Mouse (Mus musculus) embryonic facial prominence, embryonic 12.5 days (tissue): ENCODE results near the gene Ccnb2. TPM values are rescaled to one million over a fixed set of nuclear protein-coding genes. Genes with fewer than 3 reads are reported as not detected.
A peak's percentile ranks its signal among the peaks of the same experiment; 100 is the strongest.

Experiments used
- ATAC-seq: fragments of 200-750 bp; cut with Nextera tagmentation; 2 replicates; pipeline ENCODE4 v1.8.0; 2017; ENCODE audit not compliant: insufficient number of reproducible peaks, insufficient read depth, low FRiP score, low TSS enrichment
- H3K27ac ChIP-seq: fragments of 300-500 bp; sonication (generic); 2 replicates; pipeline ENCODE4 v1.5.1; 2016; ENCODE audit warnings: mild to moderate bottlenecking
- H3K27me3 ChIP-seq: fragments of 300-500 bp; sonication (generic); 2 replicates; pipeline ENCODE4 v1.6.1; 2016; ENCODE audit warnings: mild to moderate bottlenecking, moderate library complexity
- H3K36me3 ChIP-seq: fragments of 300-500 bp; sonication (generic); 2 replicates; pipeline ENCODE4 v1.6.1; 2016; ENCODE audit warnings: mild to moderate bottlenecking
- H3K4me1 ChIP-seq: fragments of 300-500 bp; sonication (generic); 2 replicates; pipeline ENCODE4 v1.6.1; 2016
- H3K4me2 ChIP-seq: fragments of 300-500 bp; sonication (generic); replicated peaks from 2 replicates; pipeline ENCODE4 v1.6.1; 2016; ENCODE audit warnings: mild to moderate bottlenecking, moderate library complexity
- H3K4me3 ChIP-seq: fragments of 300-500 bp; sonication (generic); 2 replicates; pipeline ENCODE4 v1.5.1; 2016; ENCODE audit warnings: mild to moderate bottlenecking
- H3K9ac ChIP-seq: fragments of 300-500 bp; sonication (generic); 2 replicates; pipeline ENCODE4 v1.6.1; 2016; ENCODE audit warnings: mild to moderate bottlenecking, moderate library complexity
- H3K9me3 ChIP-seq: fragments of 300-500 bp; sonication (generic); 2 replicates; pipeline ENCODE4 v1.6.1; 2016; ENCODE audit warnings: mild to moderate bottlenecking, moderate library complexity
- WGBS: fragments of 180-500 bp; shearing (Covaris S2); methylation state at CpG from one replicate; pipeline ENCODE4 v1.1.7; 2016; 5-methylcytosine and 5-hydroxymethylcytosine counted together
- microRNA-seq: library from miRNA; unstranded; fragments of <30 nt; microRNA quantifications from one replicate; pipeline ENCODE4, GENCODE M21; 2017
- polyA plus RNA-seq: library from polyadenylated mRNA; unstranded; fragments of >200 nt; fragmentation: Nextera tagmentation; extraction: Ambion mirVana; gene quantifications from 2 replicates; pipeline ENCODE4 v1.2.1, GENCODE M21; 2016

The Ccnb2 gene
- polyA plus RNA-seq, 1 experiment from 2014 or later = 178 TPM

DNA sequence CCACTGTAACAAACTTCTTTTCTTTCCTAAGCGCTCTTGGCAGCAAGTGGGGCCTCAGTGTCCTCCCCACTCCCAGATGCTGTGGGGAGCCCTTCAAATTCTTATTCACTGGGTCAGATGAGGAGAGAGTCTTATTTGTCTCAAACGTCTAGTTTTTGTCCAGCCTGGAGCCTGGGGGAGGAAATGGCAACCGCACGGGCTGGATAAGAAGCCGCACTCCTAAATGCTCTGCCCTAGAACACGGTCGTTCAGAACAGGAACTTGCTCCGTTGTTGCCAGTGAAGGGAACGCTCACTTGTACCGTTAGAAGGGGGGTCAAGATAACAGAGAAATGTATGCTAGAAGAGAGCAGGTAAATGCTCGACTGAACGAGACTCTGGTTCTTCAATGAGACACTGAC is 39.3 kb downstream of the Ccnb2 start:
- Histone ChIP-seq H3K27ac (no peak overlapping the region), H3K27me3 (no peaks in the 10 kb centered on the region), H3K4me3 (no peak overlapping the region), H3K9ac (no peak overlapping the region), H3K4me2 (no peak overlapping the region), H3K4me1 (no peaks in the 10 kb centered on the region), H3K9me3 (no peaks in the 10 kb centered on the region), H3K36me3 (peaks cover 29% of the 10 kb centered on the region)
- 86% methylated on average over 12 of the region's 12 CpGs for WGBS
- ATAC-seq = no peak

DNA sequence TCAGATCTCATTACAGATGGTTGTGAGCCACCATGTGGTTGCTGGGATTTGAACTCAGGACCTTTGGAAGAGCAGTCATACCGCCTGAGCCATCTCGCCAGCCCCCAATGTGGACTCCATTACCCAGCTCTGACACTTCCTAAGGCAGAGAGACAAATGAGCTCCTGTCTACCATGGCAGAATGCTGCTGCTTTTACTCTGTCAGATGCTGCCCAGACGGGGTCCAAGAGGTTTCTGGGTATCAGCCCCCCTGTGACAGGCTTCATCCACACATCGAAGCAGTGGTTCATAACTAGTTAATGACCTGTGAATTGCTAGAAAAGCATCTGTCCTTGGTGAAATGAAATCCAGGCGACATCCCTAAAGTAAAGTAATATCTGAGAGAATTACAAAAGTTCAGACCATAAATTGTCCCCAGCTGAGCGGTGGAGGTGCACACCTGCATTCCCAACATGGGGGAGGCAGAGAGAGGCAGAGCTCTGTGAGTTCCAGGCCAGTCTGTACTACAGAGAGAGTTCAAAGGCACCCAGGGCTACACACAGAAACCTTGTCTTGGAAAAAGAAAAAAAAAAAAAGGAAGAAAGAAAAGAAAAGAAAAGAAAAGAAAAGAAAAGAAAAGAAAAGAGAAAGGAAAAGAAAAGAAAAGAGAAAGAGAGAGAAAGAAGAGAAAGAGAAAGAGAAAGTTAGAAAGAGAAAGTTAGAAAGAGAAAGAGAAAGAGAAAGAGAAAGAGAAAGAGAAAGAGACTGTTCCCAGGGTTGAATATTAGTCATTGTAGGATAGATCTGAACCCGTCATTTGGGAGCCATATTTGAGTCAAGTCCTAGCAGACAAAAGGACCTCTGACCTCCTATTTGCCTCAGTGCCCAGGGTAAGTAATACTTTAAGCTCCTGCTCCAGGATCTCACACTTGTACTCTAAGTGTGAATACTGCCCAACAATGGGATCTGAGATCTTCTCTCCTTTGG is 41.6 kb downstream of the Ccnb2 start:
- WGBS = 69% methylated on average over 7 of the region's 7 CpGs
- no peaks in the 10 kb centered on the region for H3K9me3 ChIP-seq
- no peak overlapping the region for H3K4me2 ChIP-seq
- H3K27me3 ChIP-seq = no peaks in the 10 kb centered on the region
- no peak for ATAC-seq
- H3K36me3 ChIP-seq = peaks cover 41% of the 10 kb centered on the region
- no peak overlapping the region for H3K9ac ChIP-seq
- H3K4me3 ChIP-seq = no peak overlapping the region
- H3K27ac ChIP-seq = no peak overlapping the region
- H3K4me1 ChIP-seq = no peaks in the 10 kb centered on the region

DNA sequence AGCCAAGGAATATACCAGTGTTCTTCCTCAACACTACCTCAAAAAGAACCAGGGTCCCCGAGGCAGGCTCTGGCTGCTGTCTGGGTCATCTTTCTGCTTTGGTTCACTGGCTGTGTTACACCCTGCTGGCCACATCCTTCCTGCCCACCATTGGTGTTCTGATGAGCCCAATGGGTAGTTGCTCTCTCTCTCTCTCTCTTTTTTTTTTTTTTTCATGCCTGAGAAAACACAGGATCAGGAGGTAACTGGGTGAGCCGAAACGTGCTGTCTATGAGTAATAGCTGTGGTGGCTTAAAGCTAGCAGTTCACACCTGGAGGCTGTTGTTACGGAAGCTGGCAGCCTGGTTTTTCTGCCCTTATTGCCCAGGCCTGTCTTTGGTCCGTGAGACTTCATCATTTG is 49.7 kb downstream of the Ccnb2 start:
- no peak for ATAC-seq
- Histone ChIP-seq H3K4me2 (no peak overlapping the region), H3K27ac (no peak overlapping the region), H3K9ac (no peak overlapping the region), H3K4me3 (no peak overlapping the region), H3K9me3 (no peaks in the 10 kb centered on the region), H3K4me1 (no peaks in the 10 kb centered on the region), H3K36me3 (peaks cover 26% of the 10 kb centered on the region), H3K27me3 (no peaks in the 10 kb centered on the region)
- WGBS = 83% methylated on average over 5 of the region's 5 CpGs

DNA sequence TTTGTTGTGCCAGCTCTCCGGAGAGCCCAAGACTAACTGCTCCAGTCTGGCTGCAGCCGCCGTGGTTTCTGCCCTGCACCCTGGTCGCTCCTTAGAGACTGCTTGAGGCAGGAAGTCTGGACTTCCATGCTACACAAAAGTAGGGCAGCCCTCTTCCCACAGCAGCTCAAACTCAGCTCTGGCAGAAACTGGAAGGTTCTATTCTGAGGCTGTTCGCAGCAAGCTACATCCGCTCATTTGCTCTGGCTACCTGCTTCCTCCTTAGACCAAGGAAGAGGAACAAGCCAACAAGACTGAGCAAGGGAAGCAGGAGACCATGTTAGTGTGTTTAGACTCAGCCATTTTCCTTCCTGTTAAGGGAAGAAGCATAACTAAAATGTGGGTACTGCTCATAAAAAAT is 54.4 kb downstream of the Ccnb2 start:
- no peak for ATAC-seq
- no peak overlapping the region for H3K27ac ChIP-seq
- H3K4me2 ChIP-seq = no peak overlapping the region
- H3K36me3 ChIP-seq = peaks cover 26% of the 10 kb centered on the region
- H3K4me1 ChIP-seq = no peaks in the 10 kb centered on the region
- H3K9me3 ChIP-seq = no peaks in the 10 kb centered on the region
- no peak overlapping the region for H3K9ac ChIP-seq
- no peak overlapping the region for H3K4me3 ChIP-seq
- H3K27me3 ChIP-seq = no peaks in the 10 kb centered on the region
- 92% methylated on average over 6 of the region's 6 CpGs for WGBS

DNA sequence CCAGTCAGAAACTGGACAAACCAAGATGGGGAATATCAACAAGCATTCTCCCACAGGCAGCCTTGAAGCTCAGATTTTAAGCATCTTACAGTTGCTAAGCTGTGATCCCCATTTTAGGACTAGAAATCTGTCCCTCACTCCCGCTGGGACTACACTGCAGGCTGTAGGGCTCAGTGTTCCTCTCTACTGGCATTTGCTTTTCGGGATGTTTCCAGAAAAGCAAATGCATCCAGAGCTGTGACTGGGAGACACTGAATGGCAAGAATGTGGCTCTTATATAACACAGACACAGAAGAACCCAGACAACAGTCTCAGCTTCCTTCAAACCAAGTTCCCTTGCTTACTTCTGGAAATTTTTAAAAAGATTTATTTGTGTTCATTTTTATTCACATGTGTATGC is 55.4 kb downstream of the Ccnb2 start:
- no peaks in the 10 kb centered on the region for H3K4me1 ChIP-seq
- no peak for ATAC-seq
- H3K27me3 ChIP-seq = no peaks in the 10 kb centered on the region
- H3K9me3 ChIP-seq = no peaks in the 10 kb centered on the region
- H3K36me3 ChIP-seq = peaks cover 26% of the 10 kb centered on the region
- 80% methylated on average over 2 of the region's 2 CpGs for WGBS
- H3K4me2 ChIP-seq = no peak overlapping the region
- H3K4me3 ChIP-seq = no peak overlapping the region
- H3K27ac ChIP-seq = no peak overlapping the region
- no peak overlapping the region for H3K9ac ChIP-seq

DNA sequence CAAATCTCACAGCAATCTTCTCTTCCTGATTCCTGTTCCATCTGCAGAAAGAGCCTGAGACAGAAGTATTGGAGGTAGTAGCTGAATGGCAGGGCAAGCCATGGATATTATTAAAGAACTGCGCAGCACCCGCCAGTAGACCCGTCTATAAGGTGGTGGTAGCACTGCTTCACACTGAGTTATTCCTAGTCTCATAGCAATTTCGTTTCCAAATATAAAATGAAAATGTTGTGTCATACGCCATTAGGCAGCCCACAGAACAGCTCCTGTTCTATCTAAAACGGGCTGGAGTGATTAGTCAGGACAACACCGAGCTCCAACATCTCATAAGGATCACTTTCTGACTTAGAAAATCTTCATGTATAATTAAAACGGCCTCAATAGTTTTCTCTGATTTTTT is 56.6 kb downstream of the Ccnb2 start:
- ATAC-seq = no peak
- H3K27me3 ChIP-seq = no peaks in the 10 kb centered on the region
- H3K4me1 ChIP-seq = no peaks in the 10 kb centered on the region
- no peak overlapping the region for H3K4me2 ChIP-seq
- no peak overlapping the region for H3K9ac ChIP-seq
- H3K36me3 ChIP-seq = peaks cover 21% of the 10 kb centered on the region
- no peaks in the 10 kb centered on the region for H3K9me3 ChIP-seq
- no peak overlapping the region for H3K27ac ChIP-seq
- H3K4me3 ChIP-seq = no peak overlapping the region
- WGBS = 94% methylated on average over 8 of the region's 8 CpGs

DNA sequence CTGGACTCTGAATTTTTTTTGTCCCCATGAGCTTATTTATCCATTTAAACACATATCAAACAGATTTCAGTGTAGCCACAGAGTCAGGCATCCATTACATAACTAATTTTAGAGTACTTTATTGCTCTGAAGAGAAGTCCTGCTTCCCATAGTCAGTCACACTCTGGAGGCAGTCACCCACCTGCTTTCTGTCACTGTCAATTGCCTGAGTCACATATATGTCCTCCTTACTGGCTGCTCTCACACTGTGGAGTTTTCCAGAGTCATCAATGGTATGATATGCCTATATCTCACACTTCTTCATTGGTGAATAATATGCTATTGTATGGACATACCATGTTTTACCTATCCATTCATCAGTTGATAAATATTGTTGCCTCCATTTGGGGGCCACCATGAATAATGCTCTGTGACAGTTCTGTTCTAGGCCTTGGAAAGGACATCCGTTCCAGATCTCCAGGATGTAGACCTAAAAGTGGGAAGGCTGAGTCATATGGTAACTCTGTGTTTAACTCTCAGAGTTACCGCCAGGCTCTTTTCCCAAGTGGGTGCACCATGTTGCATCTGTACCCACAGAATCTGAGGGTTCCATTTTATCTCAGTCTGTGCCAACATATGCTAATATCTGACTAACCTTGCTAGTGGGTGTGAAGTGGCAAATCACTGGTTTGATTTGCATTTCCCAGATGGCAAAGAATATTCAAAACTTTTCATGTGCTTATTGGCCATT is 61.8 kb downstream of the Ccnb2 start:
- H3K9me3 ChIP-seq = 0 out of 2 replicates have a peak, but pooled peaks cover 3% of the 10 kb centered on the region
- WGBS = 93% methylated on average over 2 of the region's 2 CpGs
- peaks cover 6% of the 10 kb centered on the region; the same call in 1 of the 2 replicates for H3K4me1 ChIP-seq
- no peak overlapping the region for H3K4me3 ChIP-seq
- H3K9ac ChIP-seq = no peak overlapping the region
- H3K27me3 ChIP-seq = no peaks in the 10 kb centered on the region
- H3K36me3 ChIP-seq = peaks cover 25% of the 10 kb centered on the region
- ATAC-seq = no peak
- H3K4me2 ChIP-seq = no peak overlapping the region
- H3K27ac ChIP-seq = no peak overlapping the region

Small RNA genes within 50 kb of the gene (microRNA-seq; reads per million reads assigned to microRNA genes)
- 7.4 reads per million, percentile 23 among the genes with 10 or more reads in this experiment for gene Mir5626

Other genes starting within 250 kb of the Ccnb2 start
- 19.6 and 21.0 TPM in 2 replicates for gene Myo1e, start 214.2 kb downstream of the Ccnb2 start, polyA plus RNA-seq
- 33.0 and 34.4 TPM in 2 replicates for gene Rnf111, start 82.2 kb upstream of the Ccnb2 start, polyA plus RNA-seq
- 70.7 and 77.6 TPM in 2 replicates for gene Sltm, start 121.2 kb upstream of the Ccnb2 start, polyA plus RNA-seq
- gene Gm10642, start 234.7 kb upstream of the Ccnb2 start, polyA plus RNA-seq = 0.37 and 0.69 TPM in 2 replicates
- 14.9 and 16.0 TPM in 2 replicates for gene Mindy2, start 235.6 kb upstream of the Ccnb2 start, polyA plus RNA-seq